Mouse (Mus musculus): ENCODE measurements around the gene Ppp1r15b.

The Ppp1r15b gene

GRCm38 (mm10) chr1:133121246-133121645, 9.7 kb upstream of the Ppp1r15b start:
- no peak for DNase-seq (ENCODE audit: low spot score in 2 of 2)

DNA sequence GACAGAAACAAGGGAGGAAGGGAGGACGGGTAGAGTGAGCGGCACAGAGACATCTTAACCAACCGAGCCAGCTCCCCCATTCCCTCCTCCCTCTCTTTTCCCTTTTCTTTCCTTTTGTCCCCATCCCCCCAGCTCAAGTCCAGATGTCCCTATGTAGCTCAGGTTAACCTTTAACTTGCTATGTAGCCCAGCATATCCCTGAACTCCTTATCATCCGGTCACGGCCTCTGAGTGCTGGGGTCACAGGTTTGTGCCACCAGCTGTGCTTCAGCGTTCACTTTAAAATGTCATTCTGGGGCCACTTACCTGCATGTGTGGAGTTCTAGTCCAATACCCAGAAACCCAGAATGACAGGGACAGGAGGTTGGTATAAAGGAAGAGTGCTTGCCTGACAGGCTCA, 6.8 kb upstream of the Ppp1r15b start:
- no peak for DNase-seq (ENCODE audit: low spot score in 2 of 2)

- no peak for DNase-seq (ENCODE audit: low spot score in 2 of 2)
These were observed 5.1 kb upstream of the Ppp1r15b start for GRCm38 (mm10) chr1:133125640-133126364.

DNA sequence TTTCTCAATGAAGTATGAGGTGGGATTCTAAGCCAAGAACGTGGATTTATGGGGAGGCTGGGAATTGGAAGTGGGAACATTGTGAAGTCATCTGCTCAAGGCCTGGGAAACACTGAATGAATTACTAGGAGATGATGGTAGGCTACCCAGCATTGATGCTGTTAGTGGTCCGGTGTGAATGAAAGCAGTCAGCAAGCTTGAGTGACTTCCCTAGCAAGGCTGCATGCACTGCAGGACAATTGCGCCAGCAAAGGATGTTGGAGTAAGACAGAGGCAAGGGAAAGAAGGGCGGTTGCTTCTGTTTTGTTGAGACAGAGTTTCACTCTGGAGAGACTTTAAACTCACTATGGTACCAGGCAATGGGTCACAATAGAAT, 4.6 kb upstream of the Ppp1r15b start:
- no peak for DNase-seq (ENCODE audit: low spot score in 2 of 2)

DNA sequence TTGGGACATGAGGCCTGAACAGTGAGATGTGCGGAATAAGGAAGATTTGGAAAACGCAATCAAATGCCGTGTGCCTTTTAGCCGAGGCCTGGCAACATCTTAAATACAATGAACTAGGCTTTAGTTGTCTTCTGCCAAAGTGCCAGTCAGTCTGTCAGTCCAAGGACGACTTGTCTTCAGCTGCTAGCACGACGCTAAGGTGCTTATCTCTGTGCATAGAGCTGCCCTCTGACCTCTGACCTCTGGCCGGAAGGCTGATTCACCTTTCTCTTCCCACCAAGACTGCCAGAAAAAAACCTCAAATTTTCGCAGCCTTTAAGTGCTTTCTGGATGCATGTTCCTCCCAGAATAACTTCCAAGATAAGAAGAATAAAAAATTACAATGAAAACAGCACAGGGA, 3.6 kb upstream of the Ppp1r15b start:
- no peak for DNase-seq (ENCODE audit: low spot score in 2 of 2)

DNA sequence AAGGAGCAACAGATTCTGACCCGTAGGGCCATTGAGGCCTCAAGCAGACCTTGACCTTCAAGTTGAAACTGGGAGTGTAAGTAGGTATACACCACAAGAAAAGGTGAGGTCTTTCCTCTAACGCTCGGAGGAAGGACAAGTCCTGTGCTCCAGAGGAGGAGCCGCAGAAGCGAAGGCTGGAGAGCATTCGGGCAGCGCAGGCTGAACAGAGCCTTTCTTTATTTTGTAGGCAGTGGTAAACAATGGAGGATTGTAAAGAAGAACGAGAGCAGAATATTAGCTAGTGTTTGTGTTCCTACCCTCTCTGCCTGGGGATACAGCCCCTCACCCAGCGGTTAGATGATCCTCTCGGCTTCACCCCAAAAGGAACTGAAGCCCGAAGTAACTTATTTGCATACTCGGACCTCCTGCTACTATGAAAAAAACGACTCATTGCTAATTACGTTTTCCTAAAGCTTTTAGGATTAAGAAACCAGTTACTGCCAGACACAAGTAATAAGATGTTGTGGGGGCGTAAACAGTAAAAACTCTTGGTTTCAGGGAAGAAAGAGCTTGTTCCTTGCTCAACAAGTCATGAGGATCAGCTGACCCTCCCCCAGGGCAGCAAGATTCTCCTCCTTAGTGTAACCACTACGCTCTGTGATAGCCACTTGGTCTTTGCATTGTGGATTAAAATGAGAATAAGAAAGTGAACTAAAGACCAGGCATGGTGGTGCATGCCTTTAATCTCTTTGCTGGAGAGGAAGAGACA, 1.3 kb upstream of the Ppp1r15b start:
- DNase-seq (ENCODE audit: low spot score in 2 of 2), result no peak

- no peak for DNase-seq (ENCODE audit: low spot score in 2 of 2)
These were observed 590 bp downstream of the Ppp1r15b start for GRCm38 (mm10) chr1:133131561-133131905.

GRCm38 (mm10) chr1:133131936-133132335, 993 bp downstream of the Ppp1r15b start:
- DNase-seq (ENCODE audit: low spot score in 2 of 2), result no peak

DNA sequence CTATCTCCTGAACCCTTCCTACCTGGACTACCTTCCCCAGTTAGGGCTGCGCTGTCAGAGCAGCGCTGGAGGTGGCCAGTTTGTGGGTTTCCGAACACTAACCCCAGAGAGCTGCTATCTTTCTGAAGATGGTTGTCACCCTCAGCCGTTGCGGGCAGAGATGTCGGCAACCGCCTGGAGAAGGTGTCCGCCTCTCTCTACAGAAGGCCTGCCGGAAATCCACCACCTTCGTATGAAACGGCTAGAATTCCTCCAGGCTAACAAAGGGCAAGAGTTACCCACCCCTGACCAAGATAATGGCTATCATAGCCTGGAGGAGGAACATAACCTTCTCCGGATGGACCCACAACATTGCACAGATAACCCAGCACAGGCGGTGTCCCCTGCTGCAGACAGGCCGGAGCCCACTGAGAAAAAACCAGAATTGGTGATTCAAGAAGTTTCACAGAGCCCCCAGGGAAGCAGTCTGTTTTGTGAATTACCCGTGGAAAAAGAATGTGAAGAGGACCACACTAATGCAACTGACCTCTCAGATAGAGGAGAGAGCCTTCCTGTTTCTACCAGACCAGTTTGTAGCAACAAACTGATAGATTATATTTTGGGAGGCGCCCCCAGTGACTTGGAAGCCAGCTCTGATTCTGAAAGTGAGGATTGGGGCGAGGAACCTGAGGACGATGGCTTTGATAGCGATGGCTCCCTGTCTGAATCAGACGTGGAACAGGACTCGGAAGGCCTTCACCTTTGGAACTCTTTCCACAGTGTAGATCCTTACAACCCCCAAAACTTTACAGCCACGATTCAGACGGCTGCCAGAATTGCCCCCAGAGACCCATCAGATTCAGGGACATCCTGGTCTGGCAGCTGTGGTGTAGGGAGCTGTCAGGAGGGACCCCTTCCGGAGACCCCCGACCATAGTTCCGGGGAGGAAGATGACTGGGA, 1.7 kb downstream of the Ppp1r15b start:
- no peak for DNase-seq (ENCODE audit: low spot score in 2 of 2)

- DNase-seq (ENCODE audit: low spot score in 2 of 2), result no peak
These were observed 2.5 kb downstream of the Ppp1r15b start for GRCm38 (mm10) chr1:133133425-133133824.

DNA sequence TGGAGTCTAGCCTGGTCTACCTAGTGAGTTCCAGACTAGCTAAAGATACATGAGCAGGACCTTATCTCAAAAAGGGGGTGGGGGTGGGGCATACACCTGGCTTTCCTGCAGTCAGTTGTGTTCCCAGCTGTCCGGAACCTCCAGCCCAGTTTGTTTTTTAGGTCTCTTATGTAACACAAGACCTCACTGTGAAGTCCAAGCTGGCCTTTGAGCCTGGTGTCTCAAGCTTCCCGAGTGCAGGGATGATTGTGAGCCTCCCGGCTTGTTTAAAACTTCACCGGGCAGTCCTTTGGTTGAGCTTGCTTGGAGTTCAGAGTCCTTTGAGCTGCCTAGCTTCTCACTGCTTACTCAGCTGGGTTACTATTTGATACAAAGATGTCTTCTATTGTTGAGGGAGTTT, 3.1 kb downstream of the Ppp1r15b start:
- DNase-seq (ENCODE audit: low spot score in 2 of 2), result no peak

DNA sequence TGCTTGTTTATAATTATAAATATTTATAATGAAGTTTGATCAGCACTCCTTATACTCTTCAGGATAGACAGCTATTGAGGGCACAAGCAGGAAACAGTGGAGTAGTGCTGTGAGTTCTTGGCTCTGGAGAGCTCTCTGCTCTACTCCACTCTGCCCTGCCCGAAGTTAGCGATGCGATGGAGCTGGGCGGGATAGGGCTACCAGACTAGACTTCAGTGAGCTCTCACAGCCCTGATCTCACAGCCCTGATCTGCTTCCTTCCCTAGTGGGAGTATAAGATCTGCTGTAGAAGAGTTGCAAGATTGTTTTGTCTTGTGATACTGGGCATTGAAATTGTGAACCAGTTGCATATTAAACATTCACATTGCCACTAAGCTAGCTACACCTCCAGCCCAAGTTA, 3.9 kb downstream of the Ppp1r15b start:
- DNase-seq (ENCODE audit: low spot score in 2 of 2), result no peak

GRCm38 (mm10) chr1:133135808-133136207, 4.9 kb downstream of the Ppp1r15b start:
- DNase-seq (ENCODE audit: low spot score in 2 of 2), result no peak

DNA sequence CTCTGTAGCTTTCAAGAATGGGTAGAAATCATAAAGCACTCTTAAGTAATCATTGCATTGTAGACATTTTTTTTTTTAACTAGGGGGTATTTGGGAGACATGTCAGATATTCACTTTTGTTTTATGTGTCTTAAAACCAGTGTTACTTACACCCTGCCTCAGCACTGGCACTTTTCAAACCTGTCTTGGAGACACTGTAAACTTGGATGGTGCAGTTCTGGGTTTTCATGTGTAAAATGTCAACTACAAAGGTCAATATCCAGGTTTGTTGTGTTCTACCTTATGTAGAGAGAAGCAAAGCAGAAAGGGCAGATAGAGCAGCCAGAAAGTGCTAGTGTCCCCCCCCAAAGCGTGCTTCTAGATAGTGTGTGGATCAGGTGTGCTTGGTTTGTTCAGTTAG, 7.5 kb downstream of the Ppp1r15b start:
- no peak for DNase-seq (ENCODE audit: low spot score in 2 of 2)

GRCm38 (mm10) chr1:133146014-133147009, 15.4 kb downstream of the Ppp1r15b start:
- no peak for DNase-seq (ENCODE audit: low spot score in 2 of 2)

- no peak for DNase-seq (ENCODE audit: low spot score in 2 of 2)
These were observed 16.4 kb downstream of the Ppp1r15b start for GRCm38 (mm10) chr1:133147324-133147723.

- DNase-seq (ENCODE audit: low spot score in 2 of 2), result no peak
These were observed 17.2 kb downstream of the Ppp1r15b start for GRCm38 (mm10) chr1:133148122-133148521.

GRCm38 (mm10) chr1:133150556-133150955, 19.6 kb downstream of the Ppp1r15b start:
- DNase-seq (ENCODE audit: low spot score in 2 of 2), result no peak

GRCm38 (mm10) chr1:133152213-133152612, 21.3 kb downstream of the Ppp1r15b start:
- no peak for DNase-seq (ENCODE audit: low spot score in 2 of 2)

- no peak for DNase-seq (ENCODE audit: low spot score in 2 of 2)
These were observed 24.3 kb downstream of the Ppp1r15b start for GRCm38 (mm10) chr1:133155270-133155669.

GRCm38 (mm10) chr1:133159128-133159564, 28.2 kb downstream of the Ppp1r15b start:
- peak in 1 of 2 experiments; percentile 36 for DNase-seq (ENCODE audit: low spot score in 2 of 2)

All from frontal cortex, postnatal 14 days (tissue).